Mouse (Mus musculus) CD8-positive naive resting alpha-beta T cell, adult 2 months (primary cell): ENCODE results near the gene Scn4a.
A peak's percentile ranks its signal among the peaks of the same experiment; 100 is the strongest.
"Not testable (repeated sequence)": the region's sequence is repeated elsewhere in the genome, so short reads cannot be mapped to it uniquely, and the experiment has no call there.

Source experiments
- DNase-seq, 2 experiments: peaks; one replicate each; pipeline ENCODE4 v3.0.0; 2022; ENCODE audit warnings: low read depth in 2 of 2, low spot score in 2 of 2

The Scn4a gene

GRCm38 (mm10) chr11:106359350-106359749 lies 6.3 kb upstream of the Scn4a start:
- peak; percentile 15 to 23 for DNase-seq

- DNase-seq: no peak
Measured at GRCm38 (mm10) chr11:106355382-106356128, 2.5 kb upstream of the Scn4a start.

- no peak for DNase-seq
Measured at GRCm38 (mm10) chr11:106354181-106354580, 1.1 kb upstream of the Scn4a start.

- DNase-seq: peak in 1 of 2 experiments; percentile 10
Measured at GRCm38 (mm10) chr11:106351941-106352340, 1.1 kb downstream of the Scn4a start.

GRCm38 (mm10) chr11:106351253-106351652 lies 1.8 kb downstream of the Scn4a start:
- DNase-seq: no peak

GRCm38 (mm10) chr11:106350853-106351252 lies 2.2 kb downstream of the Scn4a start:
- DNase-seq: no peak

- DNase-seq: no peak
Measured at GRCm38 (mm10) chr11:106349772-106350171, 3.3 kb downstream of the Scn4a start.

- no peak for DNase-seq
Measured at GRCm38 (mm10) chr11:106344910-106345309, 8.2 kb downstream of the Scn4a start.

GRCm38 (mm10) chr11:106340990-106341520 lies 12.0 kb downstream of the Scn4a start:
- DNase-seq: no peak

- not testable (repeated sequence) for DNase-seq
Measured at GRCm38 (mm10) chr11:106339323-106339722, 13.8 kb downstream of the Scn4a start.

GRCm38 (mm10) chr11:106338870-106339269 lies 14.2 kb downstream of the Scn4a start:
- DNase-seq: no peak

- DNase-seq: no peak
Measured at GRCm38 (mm10) chr11:106338029-106338428, 15.1 kb downstream of the Scn4a start.

GRCm38 (mm10) chr11:106334066-106334465 lies 19.0 kb downstream of the Scn4a start:
- DNase-seq: no peak

- no peak for DNase-seq
Measured at GRCm38 (mm10) chr11:106332458-106332857, 20.6 kb downstream of the Scn4a start.

- DNase-seq: peak; percentile 39 to 70
Measured at GRCm38 (mm10) chr11:106329682-106330081, 23.4 kb downstream of the Scn4a start.

- no peak for DNase-seq
Measured at GRCm38 (mm10) chr11:106329128-106329527, 24.0 kb downstream of the Scn4a start.

GRCm38 (mm10) chr11:106328521-106328920 lies 24.6 kb downstream of the Scn4a start:
- no peak for DNase-seq

GRCm38 (mm10) chr11:106326475-106326874 lies 26.6 kb downstream of the Scn4a start:
- DNase-seq: no peak

GRCm38 (mm10) chr11:106325566-106326206 lies 27.4 kb downstream of the Scn4a start:
- peak; percentile 69 to 75 for DNase-seq

- no peak for DNase-seq
Measured at GRCm38 (mm10) chr11:106324858-106325257, 28.2 kb downstream of the Scn4a start.

- DNase-seq: no peak
Measured at GRCm38 (mm10) chr11:106318406-106319366, 34.4 kb downstream of the Scn4a start.
